Mouse (Mus musculus) c-Kit-positive CD71-positive TER-119-negative erythroid progenitor cells, embryonic 14.5 days (primary cell): ENCODE data around the gene Ngly1.

Source experiments
- DNase-seq: peaks from one replicate; pipeline ENCODE4 v3.0.0-alpha.2; 2013; ENCODE audit warnings: low read depth

The Ngly1 gene

DNA sequence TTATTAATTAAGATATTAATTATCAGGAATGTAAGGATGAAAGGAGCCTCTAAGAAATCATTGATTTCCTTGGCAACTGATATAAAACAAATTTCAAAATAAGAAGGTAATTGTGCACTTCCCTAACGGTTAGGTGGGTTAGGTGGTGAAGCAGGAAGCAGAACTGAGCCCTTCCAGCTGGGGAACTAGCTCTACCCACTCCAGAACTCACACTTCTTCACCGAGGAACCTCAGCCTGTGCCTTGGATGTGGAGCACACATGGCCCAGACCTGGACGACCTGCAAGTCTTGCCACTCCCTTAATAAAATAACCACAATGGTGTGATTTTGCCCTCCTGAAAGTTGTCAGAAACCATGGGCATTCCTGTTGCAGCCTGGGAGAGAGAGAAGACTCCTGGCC, 80.7 kb downstream of the Ngly1 start:
- no peak for DNase-seq

DNA sequence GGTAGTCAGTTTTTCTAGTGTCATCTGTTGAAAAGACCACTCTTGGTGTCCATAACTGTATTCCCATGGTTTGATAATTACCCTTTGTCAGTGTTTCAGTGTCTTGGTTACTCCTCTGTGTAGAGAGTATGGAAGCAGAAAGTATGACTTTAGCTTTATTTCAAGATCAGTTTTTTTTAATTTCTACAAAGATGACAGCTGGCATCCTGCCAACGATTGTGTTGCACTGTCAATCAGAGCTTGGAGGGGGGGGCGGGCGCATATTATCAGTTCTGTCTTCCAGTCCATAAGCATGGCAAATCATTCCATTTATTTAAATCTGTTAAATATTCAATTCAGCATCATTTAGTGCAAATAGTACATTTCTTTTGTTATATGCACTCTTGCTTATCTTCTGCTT, 85.2 kb downstream of the Ngly1 start:
- no peak for DNase-seq

DNA sequence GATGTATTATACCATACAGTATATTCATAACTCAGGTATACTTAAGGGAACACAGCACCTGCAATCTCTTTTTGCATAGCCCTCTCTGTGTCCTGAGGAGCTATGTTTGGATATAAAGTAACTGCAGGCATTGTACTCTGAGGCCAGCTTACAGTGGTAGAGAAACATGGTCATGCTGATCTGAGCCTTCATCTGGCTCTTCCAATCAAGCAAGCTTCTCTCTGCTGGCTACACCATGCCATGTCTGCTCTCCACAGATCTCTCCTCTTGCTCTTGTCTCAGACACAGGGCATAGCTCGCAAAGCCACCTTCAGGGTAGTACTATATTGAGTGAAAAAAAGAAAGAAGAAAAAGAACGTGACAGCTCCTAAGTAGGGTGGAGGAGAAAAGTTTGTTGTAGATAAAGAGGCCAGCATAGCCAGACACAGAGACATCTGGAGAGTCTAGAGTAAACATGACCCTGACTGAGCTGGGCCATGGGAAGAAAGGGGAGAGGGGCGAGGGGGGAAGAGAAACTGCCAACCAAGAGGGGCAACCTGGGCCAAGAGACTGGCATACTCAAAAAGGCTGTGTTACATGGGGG, 86.8 kb downstream of the Ngly1 start:
- DNase-seq, result no peak

DNA sequence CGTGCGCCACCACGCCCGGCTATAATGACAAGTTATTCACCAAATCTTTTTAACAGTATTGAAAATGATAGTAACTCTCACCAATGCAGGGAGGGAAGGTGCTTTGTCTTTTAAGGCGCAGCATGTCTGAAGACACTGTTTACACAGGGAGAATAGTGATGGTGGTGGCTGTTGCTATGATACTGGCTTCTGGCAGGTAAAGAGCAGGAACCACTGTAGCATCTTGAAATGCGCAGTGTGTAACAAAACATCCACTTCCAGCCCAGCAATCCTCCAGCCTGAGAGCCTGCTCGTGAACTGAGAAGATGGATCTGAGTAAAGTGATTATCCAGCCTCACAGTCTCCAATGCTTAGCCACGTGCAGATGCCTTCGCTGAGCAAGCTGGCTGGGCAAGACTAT, 98.4 kb downstream of the Ngly1 start:
- no peak for DNase-seq

DNA sequence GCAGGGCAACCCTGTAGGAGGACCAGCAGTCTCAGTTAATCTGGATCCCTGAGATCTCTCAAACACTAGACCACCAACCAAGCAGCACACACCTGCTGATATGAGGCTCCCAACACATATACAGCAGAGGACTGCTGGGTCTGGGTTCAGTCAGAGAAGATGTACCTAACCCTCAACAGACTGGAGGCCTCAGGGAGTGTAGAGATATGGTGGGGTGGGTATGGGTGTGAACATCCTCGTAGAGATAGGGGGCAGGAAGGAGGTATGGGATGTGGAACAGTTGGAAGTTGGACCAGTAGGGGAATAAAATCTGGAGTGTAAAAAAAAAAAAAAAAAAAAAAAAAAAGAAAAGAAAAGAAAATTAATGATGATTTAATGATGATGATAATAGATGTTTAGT, 110.6 kb downstream of the Ngly1 start:
- no peak for DNase-seq
